Mouse (Mus musculus) MEL (cell line): ENCODE results near the gene Gtf3a. TPM values are rescaled to one million over a fixed set of nuclear protein-coding genes. Genes with fewer than 3 reads are reported as not detected.

ENCODE experiments used
- DNase-seq: peaks from one replicate; pipeline ENCODE4 v3.0.0; 2011; ENCODE audit warnings: low read depth, low spot score
- H3K27ac ChIP-seq: 2 replicates; pipeline ENCODE4 v1.5.1; 2012; ENCODE audit warnings: low read depth, mild to moderate bottlenecking, control low read depth, low read length, moderate library complexity; ENCODE audit not compliant: control insufficient read depth
- H3K27me3 ChIP-seq, 2 experiments: fragments of 150-350 bp in 1 of 2; sonication (generic) in 1 of 2; 2 replicates each; pipeline ENCODE4 v1.6.1; 2012; ENCODE audit warnings: low read length in 2 of 2, mild to moderate bottlenecking in 2 of 2, improper control_type of control experiment in 1 of 2, moderate library complexity in 1 of 2; ENCODE audit not compliant: insufficient read depth in 2 of 2, control insufficient read depth in 1 of 2
- H3K36me3 ChIP-seq, 2 experiments: 2 replicates each; pipeline ENCODE4 v1.6.1; 2012 to 2014; ENCODE audit warnings: low read length in 2 of 2, improper control_type of control experiment in 1 of 2, inconsistent platforms in 1 of 2, mild to moderate bottlenecking in 1 of 2; ENCODE audit not compliant: insufficient read depth in 2 of 2, control insufficient read depth in 1 of 2
- H3K4me1 ChIP-seq, 2 experiments: fragments of 150-350 bp in 1 of 2; sonication (generic) in 1 of 2; 2 replicates each; pipeline ENCODE4 v1.6.1; 2012; ENCODE audit warnings: low read length in 2 of 2, improper control_type of control experiment in 1 of 2, mild to moderate bottlenecking in 1 of 2; ENCODE audit not compliant: insufficient read depth in 2 of 2, control insufficient read depth in 1 of 2
- H3K4me3 ChIP-seq, 2 experiments: fragments of 150-350 bp in 1 of 2; sonication (generic) in 1 of 2; 2 replicates each; pipeline ENCODE4 v1.5.1; 2012; ENCODE audit warnings: low read depth in 2 of 2, low read length in 2 of 2, mild to moderate bottlenecking in 2 of 2, moderate library complexity in 2 of 2, control low read depth in 1 of 2, improper control_type of control experiment in 1 of 2; ENCODE audit not compliant: control insufficient read depth in 1 of 2, insufficient read depth in 1 of 2
- H3K79me2 ChIP-seq: 2 replicates; pipeline ENCODE4 v1.6.1; 2012; ENCODE audit warnings: mild to moderate bottlenecking, low read length, moderate library complexity; ENCODE audit not compliant: control insufficient read depth, poor library complexity, insufficient read depth
- H3K9ac ChIP-seq: 2 replicates; pipeline ENCODE4 v1.6.1; 2012; ENCODE audit warnings: low read depth, mild to moderate bottlenecking, control low read depth, low read length, moderate library complexity; ENCODE audit not compliant: control insufficient read depth, poor library complexity, severe bottlenecking
- H3K9me3 ChIP-seq: fragments of 150-350 bp; sonication (generic); replicated peaks from 2 replicates; pipeline ENCODE4 v1.6.1; 2012; ENCODE audit warnings: mild to moderate bottlenecking, low read length, improper control_type of control experiment, moderate library complexity; ENCODE audit not compliant: insufficient read depth
- BHLHE40 ChIP-seq: IDR thresholded peaks from 2 replicates; pipeline ENCODE4 v1.6.1; 2012; ENCODE audit warnings: low read depth, mild to moderate bottlenecking, inconsistent platforms, low read length, improper control_type of control experiment, borderline replicate concordance
- CHD1 ChIP-seq: IDR thresholded peaks from 2 replicates; pipeline ENCODE4 v1.6.1; 2012; ENCODE audit warnings: low read depth, mild to moderate bottlenecking, inconsistent platforms, low read length, improper control_type of control experiment
- CHD2 ChIP-seq: IDR thresholded peaks from 2 replicates; pipeline ENCODE4 v1.6.1; 2011; ENCODE audit warnings: low read length, improper control_type of control experiment
- CTCF ChIP-seq, 3 experiments: IDR thresholded peaks in 2 of 3; conservative IDR thresholded peaks in 1 of 3; 2 replicates each; pipeline ENCODE4 v1.5.1; 2011 to 2012; ENCODE audit warnings: low read length in 3 of 3, low read depth in 2 of 3, mild to moderate bottlenecking in 2 of 3, improper control_type of control experiment in 1 of 3, inconsistent platforms in 1 of 3, mixed read lengths in 1 of 3, moderate library complexity in 1 of 3; ENCODE audit not compliant: control insufficient read depth in 1 of 3, insufficient read depth in 1 of 3, poor library complexity in 1 of 3, severe bottlenecking in 1 of 3
- E2F4 ChIP-seq: IDR thresholded peaks from 2 replicates; pipeline ENCODE4 v1.6.1; 2011; ENCODE audit warnings: low read depth, low read length, improper control_type of control experiment, borderline replicate concordance
- ELF1 ChIP-seq: IDR thresholded peaks from 2 replicates; pipeline ENCODE4 v1.6.1; 2014; ENCODE audit warnings: low read depth, mild to moderate bottlenecking, inconsistent platforms, low read length, improper control_type of control experiment, moderate library complexity
- EP300 ChIP-seq, 2 experiments: IDR thresholded peaks; 2 replicates each; pipeline ENCODE4 v1.6.1; 2011; ENCODE audit warnings: improper control_type of control experiment in 2 of 2, low read length in 2 of 2, low read depth in 1 of 2, mild to moderate bottlenecking in 1 of 2
- GABPA ChIP-seq: IDR thresholded peaks from 2 replicates; pipeline ENCODE4 v1.6.1; 2012; ENCODE audit warnings: low read depth, mild to moderate bottlenecking, inconsistent platforms, low read length, improper control_type of control experiment, moderate library complexity
- GATA1 ChIP-seq: IDR thresholded peaks from 2 replicates; pipeline ENCODE4 v1.6.1; 2011; ENCODE audit warnings: low read depth, low read length, improper control_type of control experiment
- JUND ChIP-seq: IDR thresholded peaks from 2 replicates; pipeline ENCODE4 v1.6.1; 2011; ENCODE audit warnings: low read depth, mild to moderate bottlenecking, improper control_type of control experiment, low read length
- KAT2A ChIP-seq: conservative IDR thresholded peaks from 2 replicates; pipeline ENCODE4 v1.6.1; 2012; ENCODE audit warnings: low read depth, low read length, improper control_type of control experiment, inconsistent platforms
- MAFK ChIP-seq: IDR thresholded peaks from 2 replicates; pipeline ENCODE4 v1.6.1; 2011; ENCODE audit warnings: low read depth, mild to moderate bottlenecking, low read length, improper control_type of control experiment, borderline replicate concordance
- MAX ChIP-seq: IDR thresholded peaks from 2 replicates; pipeline ENCODE4 v1.6.1; 2011; ENCODE audit warnings: low read length, improper control_type of control experiment
- MAZ ChIP-seq: IDR thresholded peaks from 2 replicates; pipeline ENCODE4 v1.6.1; 2012; ENCODE audit warnings: low read depth, mild to moderate bottlenecking, inconsistent platforms, low read length, improper control_type of control experiment
- MEF2A ChIP-seq: IDR thresholded peaks from 2 replicates; pipeline ENCODE4 v1.6.1; 2014; ENCODE audit warnings: low read depth, mild to moderate bottlenecking, inconsistent platforms, low read length, improper control_type of control experiment; ENCODE audit not compliant: poor library complexity, insufficient replicate concordance, severe bottlenecking; ENCODE audit errors: extremely low read depth
- MXI1 ChIP-seq: IDR thresholded peaks from 2 replicates; pipeline ENCODE4 v1.6.1; 2011; ENCODE audit warnings: mild to moderate bottlenecking, low read depth, low read length, improper control_type of control experiment
- MYB ChIP-seq: IDR thresholded peaks from 2 replicates; pipeline ENCODE4 v1.6.1; 2011; ENCODE audit warnings: mild to moderate bottlenecking, low read depth, low read length, improper control_type of control experiment
- MYC ChIP-seq: IDR thresholded peaks from 2 replicates; pipeline ENCODE4 v1.6.1; 2011; ENCODE audit warnings: low read depth, mild to moderate bottlenecking, low read length, improper control_type of control experiment, moderate library complexity
- NRF1 ChIP-seq: IDR thresholded peaks from 2 replicates; pipeline ENCODE4 v1.6.1; 2014; ENCODE audit warnings: low read depth, mild to moderate bottlenecking, inconsistent platforms, low read length, improper control_type of control experiment, moderate library complexity; ENCODE audit not compliant: poor library complexity, insufficient read depth, severe bottlenecking
- POLR2A ChIP-seq, 2 experiments: IDR thresholded peaks; 2 replicates each; pipeline ENCODE4 v1.6.1; 2011 to 2012; ENCODE audit warnings: low read length in 2 of 2, mild to moderate bottlenecking in 2 of 2, control low read depth in 1 of 2, improper control_type of control experiment in 1 of 2, low read depth in 1 of 2, moderate library complexity in 1 of 2; ENCODE audit not compliant: control insufficient read depth in 1 of 2, insufficient read depth in 1 of 2, poor library complexity in 1 of 2
- POLR2AphosphoS2 ChIP-seq: IDR thresholded peaks from 2 replicates; pipeline ENCODE4 v1.6.1; 2011; ENCODE audit warnings: low read length, improper control_type of control experiment
- POLR2AphosphoS5 ChIP-seq: IDR thresholded peaks from 2 replicates; pipeline ENCODE4 v1.6.1; 2012; ENCODE audit warnings: low read depth, borderline replicate concordance, mild to moderate bottlenecking, inconsistent platforms, low read length, moderate library complexity, mixed read lengths
- RAD21 ChIP-seq: IDR thresholded peaks from 2 replicates; pipeline ENCODE4 v1.6.1; 2011; ENCODE audit warnings: mild to moderate bottlenecking, low read depth, low read length, improper control_type of control experiment
- RCOR1 ChIP-seq: IDR thresholded peaks from 2 replicates; pipeline ENCODE4 v1.6.1; 2012; ENCODE audit warnings: low read depth, mild to moderate bottlenecking, inconsistent platforms, low read length, improper control_type of control experiment
- SIN3A ChIP-seq: IDR thresholded peaks from 2 replicates; pipeline ENCODE4 v1.6.1; 2012; ENCODE audit warnings: low read length, improper control_type of control experiment, inconsistent platforms
- SMC3 ChIP-seq: IDR thresholded peaks from 2 replicates; pipeline ENCODE4 v1.6.1; 2011; ENCODE audit warnings: low read depth, low read length, improper control_type of control experiment
- TAL1 ChIP-seq: IDR thresholded peaks from 2 replicates; pipeline ENCODE4 v1.6.1; 2012; ENCODE audit warnings: mild to moderate bottlenecking, inconsistent platforms, low read length, moderate library complexity, mixed read lengths
- TBP ChIP-seq: IDR thresholded peaks from 2 replicates; pipeline ENCODE4 v1.8.0; 2011; ENCODE audit warnings: low read depth, low read length, improper control_type of control experiment
- TCF12 ChIP-seq: IDR thresholded peaks from 2 replicates; pipeline ENCODE4 v1.6.1; 2014; ENCODE audit warnings: low read depth, mild to moderate bottlenecking, inconsistent platforms, low read length, improper control_type of control experiment, moderate library complexity
- UBTF ChIP-seq: IDR thresholded peaks from 2 replicates; pipeline ENCODE4 v1.6.1; 2012; ENCODE audit warnings: low read depth, mild to moderate bottlenecking, inconsistent platforms, low read length, improper control_type of control experiment, moderate library complexity, borderline replicate concordance; ENCODE audit not compliant: insufficient read depth
- USF1 ChIP-seq: IDR thresholded peaks from 2 replicates; pipeline ENCODE4 v1.6.1; 2014; ENCODE audit warnings: low read depth, mild to moderate bottlenecking, inconsistent platforms, low read length, improper control_type of control experiment, moderate library complexity
- USF2 ChIP-seq, 2 experiments: IDR thresholded peaks; 2 replicates each; pipeline ENCODE4 v1.6.1; 2011 to 2012; ENCODE audit warnings: improper control_type of control experiment in 2 of 2, low read length in 2 of 2, borderline replicate concordance in 1 of 2, inconsistent platforms in 1 of 2, low read depth in 1 of 2, mild to moderate bottlenecking in 1 of 2; ENCODE audit not compliant: insufficient read depth in 1 of 2
- ZC3H11A ChIP-seq: IDR thresholded peaks from 2 replicates; pipeline ENCODE4 v1.6.1; 2012; ENCODE audit warnings: low read depth, mild to moderate bottlenecking, inconsistent platforms, low read length, improper control_type of control experiment
- ZKSCAN1 ChIP-seq: IDR thresholded peaks from 2 replicates; pipeline ENCODE4 v1.6.1; 2012; ENCODE audit warnings: low read depth, mild to moderate bottlenecking, inconsistent platforms, low read length, improper control_type of control experiment, moderate library complexity
- ZMIZ1 ChIP-seq: IDR thresholded peaks from 2 replicates; pipeline ENCODE4 v1.6.1; 2012; ENCODE audit warnings: low read depth, mild to moderate bottlenecking, inconsistent platforms, low read length, improper control_type of control experiment, moderate library complexity
- ZNF384 ChIP-seq: IDR thresholded peaks from 2 replicates; pipeline ENCODE4 v1.6.1; 2012; ENCODE audit warnings: low read depth, mild to moderate bottlenecking, inconsistent platforms, low read length, improper control_type of control experiment
- polyA plus RNA-seq, 2 experiments: library from polyadenylated mRNA; stranded (reverse) in 1 of 2; unstranded in 1 of 2; fragments of >175 nt in 1 of 2; fragments of >200 nt in 1 of 2; gene quantifications; 2 replicates each; pipeline versions ENCODE4 v1.2.1 to v1.2.4; 2012; ENCODE audit warnings: low replicate concordance in 2 of 2, low read depth in 1 of 2; ENCODE audit not compliant: insufficient read length in 2 of 2, insufficient read depth in 1 of 2, missing spikeins in 1 of 2
- total RNA-seq: library from RNA; depleted of rRNA; stranded (reverse); fragments of 300-350 nt; gene quantifications from 2 replicates; pipeline ENCODE4 v1.2.3, GENCODE M21; 2012

Gtf3a gene
- total and polyA plus RNA-seq, 3 experiments: 173 to 204 TPM; not detected in 1

- H3K36me3 ChIP-seq: 0 out of 4 replicates have a peak, but pooled peaks cover 0 to 4% of the 10 kb centered on the region in 2 experiments
- TF ChIP-seq MAX (peak; percentile 82), RCOR1 (peak; percentile 71), CHD2 (no peak), E2F4 (no peak), UBTF (no peak), POLR2AphosphoS5 (no peak), ZC3H11A (peak; percentile 100), TBP (peak; percentile 54), RAD21 (peak; percentile 100), ELF1 (no peak; the same call in 1 of the 2 replicates), GATA1 (no peak), KAT2A (no peak), MXI1 (peak; percentile 76), TAL1 (no peak), MAFK (no peak), EP300 (IDR thresholded peaks at IDR 0.05; ENCODE audit: low read depth in 1 of 2, low read length in 2 of 2) (peak in 1 of 2 experiments; percentile 33; a peak in 1 of 4 replicates), ZKSCAN1 (no peak), SIN3A (peak; percentile 76; the same call in 1 of the 2 replicates), MYC (peak; percentile 98), POLR2AphosphoS2 (no peak), TCF12 (0 out of 2 replicates have a peak, but pooled peaks have one; percentile 28), MEF2A (0 out of 2 replicates have a peak, but pooled peaks have one; percentile 59), CTCF (IDR thresholded peaks at IDR 0.05 in 2 of 3, conservative IDR thresholded peaks at IDR 0.05 in 1 of 3; ENCODE audit: control insufficient read depth in 1 of 3, insufficient read depth in 1 of 3, low read depth in 2 of 3, low read length in 3 of 3, poor library complexity in 1 of 3, severe bottlenecking in 1 of 3) (peak; percentile 80 to 99 (median 91)), CHD1 (no peak), MYB (0 out of 2 replicates have a peak, but pooled peaks have one; percentile 13), SMC3 (peak; percentile 100), JUND (peak; percentile 66; the same call in 1 of the 2 replicates), NRF1 (no peak), ZNF384 (peak; percentile 67), USF1 (no peak), ZMIZ1 (no peak), GABPA (no peak), MAZ (no peak), POLR2A (IDR thresholded peaks at IDR 0.05; ENCODE audit: control insufficient read depth in 1 of 2, insufficient read depth in 1 of 2, low read depth in 1 of 2, low read length in 2 of 2, poor library complexity in 1 of 2) (no peak), USF2 (IDR thresholded peaks at IDR 0.05; ENCODE audit: borderline replicate concordance in 1 of 2, insufficient read depth in 1 of 2, low read depth in 1 of 2, low read length in 2 of 2) (no peak), BHLHE40 (peak; percentile 57; the same call in 1 of the 2 replicates)
- TF ChIP-seq, all 39 proteins: peak for 17
- Histone ChIP-seq H3K4me3 (no peak overlapping the region), H3K27ac (no peak overlapping the region), H3K27me3 (no peaks in the 10 kb centered on the region), H3K9ac (peak overlapping the region; percentile 29), H3K9me3 (no peaks in the 10 kb centered on the region), H3K79me2 (no peaks in the 10 kb centered on the region), H3K4me1 (no peaks in the 10 kb centered on the region)
- peak; percentile 94 for DNase-seq
Observed at GRCm38 (mm10) chr5:146904404-146904803, 44.1 kb upstream of the Gtf3a start.
